Mouse (Mus musculus) adrenal gland, postnatal 36 days (tissue): ENCODE measurements at regions not wholly inside any gene's neighbourhood (a gene's known extent, or its start where the extent isn't known, plus 50 kb on each side); places are given as distances from the start of the nearest gene placed in this dataset.
A peak's percentile ranks its signal among the peaks of the same experiment; 100 is the strongest.

Source experiments
- DNase-seq, 2 experiments: peaks; one replicate each; pipeline ENCODE4 v3.0.0; 2021; ENCODE audit warnings: mixed read lengths in 1 of 2

DNA sequence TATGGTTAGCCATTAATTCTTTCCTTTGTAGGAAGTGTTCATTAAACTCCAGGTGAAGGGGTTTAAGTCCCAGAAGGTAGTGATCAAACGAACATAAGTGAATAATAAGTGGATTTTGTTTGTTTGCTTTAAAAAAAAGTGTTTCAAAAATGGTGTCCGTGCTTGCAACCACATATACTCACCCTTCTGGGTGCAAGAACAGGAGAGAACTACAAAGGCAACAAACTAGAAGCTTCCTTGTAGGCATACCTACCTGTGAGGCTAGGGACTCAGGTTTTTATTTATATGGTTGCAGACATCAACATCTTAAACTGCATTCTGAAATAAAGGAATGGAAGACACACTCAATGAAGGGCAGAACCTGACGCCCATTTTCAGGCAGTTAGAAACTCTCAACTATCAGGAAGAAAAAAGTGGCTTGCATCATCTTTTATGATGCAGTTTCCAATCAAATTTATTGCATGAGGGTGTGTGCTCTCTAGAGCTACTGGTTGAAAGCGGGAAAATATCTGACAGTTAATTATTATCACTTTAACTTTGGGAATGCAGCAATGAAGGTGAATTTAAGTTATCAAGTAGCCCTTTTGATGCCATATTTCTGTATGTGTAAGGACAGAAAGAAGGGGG is 117.1 kb downstream of the Csl start:
- DNase-seq = no peak

DNA sequence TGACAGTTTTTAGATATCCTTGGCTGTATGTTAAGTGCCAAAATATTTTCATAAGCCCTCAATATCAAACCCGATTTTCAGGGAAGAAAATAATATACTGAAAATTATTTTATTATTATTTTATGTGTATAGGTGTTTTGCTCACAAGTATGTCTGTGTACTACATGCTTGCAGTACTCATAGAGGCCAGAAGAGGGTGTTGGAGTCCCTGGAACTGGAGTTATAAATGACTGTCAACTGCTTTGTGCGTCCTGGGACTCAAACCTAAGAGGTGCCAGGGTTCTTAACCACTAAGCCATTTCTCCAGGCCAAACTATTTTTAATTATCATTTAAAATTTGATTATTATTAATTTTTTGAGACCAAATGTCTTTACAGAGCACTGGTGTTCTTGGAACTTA is 114.5 kb downstream of the Csl start:
- peak in 1 of 2 experiments; percentile 27 for DNase-seq

DNA sequence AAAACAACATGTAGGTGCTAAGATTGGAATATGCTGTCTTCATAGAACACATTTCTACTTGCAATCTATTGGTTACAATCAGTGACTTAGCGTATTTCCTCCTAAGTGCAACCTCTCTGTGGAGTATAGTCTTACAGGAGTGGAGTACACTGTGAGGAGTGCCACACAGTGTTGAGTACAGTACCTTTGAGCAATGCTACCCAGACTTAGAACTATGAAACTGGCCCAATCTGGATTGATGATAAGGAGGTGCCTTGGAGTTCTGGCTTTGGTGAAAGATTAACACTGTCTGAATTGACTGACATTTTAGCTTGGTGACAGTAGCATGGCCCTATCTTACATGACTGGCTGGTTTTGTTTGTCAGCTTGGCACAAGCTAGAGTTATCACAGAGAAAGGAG is 107.4 kb downstream of the Csl start:
- no peak for DNase-seq

DNA sequence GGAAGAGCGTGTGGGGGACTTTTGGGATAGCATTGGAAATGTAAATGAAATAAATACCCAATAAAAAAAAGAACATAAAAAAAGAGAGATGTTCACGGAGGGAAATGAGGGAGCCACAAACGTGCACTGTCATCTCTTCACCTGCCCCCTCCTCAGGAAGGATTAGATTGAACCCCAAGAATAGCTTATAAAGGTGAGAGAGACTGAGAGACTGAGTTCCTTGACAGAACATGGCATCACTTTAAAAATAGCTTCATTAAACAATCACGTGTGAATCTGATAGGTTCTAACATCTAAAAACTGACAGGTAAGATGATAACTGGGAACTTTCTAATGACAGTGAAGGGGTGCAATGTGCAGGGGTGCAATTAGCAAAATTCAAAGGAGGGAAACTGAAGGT is 105.2 kb downstream of the Csl start:
- no peak for DNase-seq

DNA sequence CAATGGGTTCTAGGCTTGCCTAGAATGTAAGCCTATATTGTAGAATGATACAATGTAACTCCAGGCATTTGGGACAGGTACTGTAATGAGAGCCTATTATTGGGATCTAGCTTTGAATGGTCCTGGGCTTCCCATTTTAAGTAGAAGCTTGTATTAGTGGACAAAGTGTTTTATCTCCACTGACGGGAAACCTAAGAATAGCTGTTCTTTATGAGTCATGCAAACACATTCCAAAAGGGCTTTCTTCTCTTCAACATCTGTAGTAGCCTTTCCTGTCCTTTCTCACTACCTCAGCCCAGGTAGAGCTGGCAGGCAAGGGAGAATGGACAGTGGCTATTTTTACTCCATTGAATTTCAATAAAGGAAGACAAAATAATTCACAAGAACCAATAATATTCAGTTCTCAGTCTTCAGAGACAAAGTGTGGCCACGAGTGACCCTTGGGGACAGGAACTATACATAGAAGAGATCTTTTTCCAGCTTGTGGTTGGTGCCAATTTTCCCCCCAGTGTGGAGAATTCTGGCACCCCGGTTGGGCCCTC is 82.8 kb downstream of the Csl start:
- DNase-seq = no peak

DNA sequence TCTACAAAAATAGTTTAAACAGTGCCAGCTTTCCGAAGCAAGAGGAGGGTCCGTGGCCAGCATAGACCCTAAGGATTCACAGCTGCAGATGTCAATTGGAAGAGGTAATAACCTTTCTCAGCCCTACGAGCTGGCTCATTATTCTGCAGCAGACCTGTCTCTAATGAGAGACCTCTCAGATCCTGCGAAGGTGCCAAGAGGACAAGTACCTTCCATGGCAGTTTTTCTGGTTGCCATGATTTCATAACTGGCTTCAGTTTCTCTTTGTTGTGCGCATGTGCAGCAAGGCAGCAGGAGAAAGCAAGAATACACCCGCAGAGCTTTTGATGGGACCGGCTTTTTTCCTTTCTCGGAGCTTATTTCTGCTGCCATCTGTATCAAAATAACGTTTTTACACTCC is 81.4 kb downstream of the Csl start:
- DNase-seq = no peak

DNA sequence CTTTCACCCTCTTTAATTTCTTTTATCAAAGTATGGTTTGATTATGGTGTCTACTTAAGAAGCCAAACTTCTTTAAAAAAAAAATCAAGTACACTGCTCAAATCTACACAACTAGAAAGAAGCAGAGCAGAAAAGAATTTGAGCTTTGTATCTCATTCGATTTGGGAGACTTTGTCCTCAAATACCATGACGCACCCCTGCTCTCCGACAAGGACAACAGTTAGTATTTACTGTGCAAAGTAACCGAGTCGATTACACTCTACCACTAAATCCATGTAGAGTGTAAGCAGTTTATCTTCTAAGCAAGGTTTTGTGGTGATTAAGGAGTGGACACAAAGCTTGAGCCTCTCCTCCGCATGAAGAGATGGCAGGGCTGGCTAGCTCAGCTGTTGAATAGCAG is 79.6 kb downstream of the Csl start:
- DNase-seq = no peak

DNA sequence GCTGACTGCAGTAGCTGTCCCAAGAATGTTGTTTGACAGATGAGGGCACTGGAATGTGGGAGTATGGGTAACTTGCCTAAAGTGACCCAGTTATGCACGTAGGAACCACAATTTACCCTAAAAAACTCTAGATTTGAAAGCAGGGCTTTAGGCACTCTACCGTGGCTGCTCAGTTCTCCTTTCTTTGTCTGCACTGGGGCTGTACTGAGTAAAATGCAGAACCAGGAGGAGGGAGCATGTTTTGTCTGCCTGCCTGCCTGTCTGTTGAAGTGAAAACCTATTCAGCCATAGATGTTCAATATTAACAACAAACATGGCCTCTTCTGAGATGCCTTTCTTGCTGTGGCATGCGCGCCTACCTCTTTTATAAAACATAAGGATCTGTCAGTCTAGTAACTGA is 77.5 kb downstream of the Csl start:
- no peak for DNase-seq

DNA sequence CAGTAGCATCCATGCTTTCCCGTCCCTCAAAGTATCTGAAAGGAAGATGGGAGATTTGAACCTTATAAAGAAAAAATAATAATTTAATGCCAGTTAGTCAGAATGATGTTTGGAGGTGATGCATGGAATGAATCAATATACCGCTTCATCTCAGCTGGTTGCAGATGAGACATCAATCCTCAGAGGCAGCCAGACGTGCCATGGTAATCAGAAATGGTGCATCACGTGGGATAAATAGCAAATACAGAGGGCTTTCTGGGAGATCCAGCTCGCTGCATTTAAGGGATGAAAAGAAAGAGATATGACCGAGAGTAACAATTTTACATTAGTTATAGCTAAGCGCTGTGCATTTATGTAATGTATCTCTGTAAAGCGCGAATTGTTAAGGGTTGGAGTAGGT is 77.1 kb downstream of the Csl start:
- DNase-seq = no peak

DNA sequence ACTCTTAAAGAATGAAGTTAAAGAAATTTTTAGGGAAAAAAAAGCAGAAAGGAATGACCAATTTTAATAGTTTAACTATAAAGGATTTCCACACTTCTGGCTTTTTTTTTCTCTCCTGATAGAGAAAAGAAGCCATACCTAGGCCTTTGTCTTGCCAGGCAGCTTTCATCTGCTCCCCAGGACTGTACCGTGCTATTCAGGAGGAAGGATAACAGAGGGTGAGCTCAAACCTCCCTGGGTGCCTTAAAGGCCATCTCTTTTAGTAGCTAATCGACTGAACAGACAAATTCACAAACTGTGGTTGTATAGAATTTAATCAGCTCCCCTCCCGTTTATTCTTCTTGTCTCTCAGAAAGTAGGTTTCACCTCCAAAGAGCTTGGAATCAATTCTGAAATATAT is 76.1 kb downstream of the Csl start:
- DNase-seq = no peak

DNA sequence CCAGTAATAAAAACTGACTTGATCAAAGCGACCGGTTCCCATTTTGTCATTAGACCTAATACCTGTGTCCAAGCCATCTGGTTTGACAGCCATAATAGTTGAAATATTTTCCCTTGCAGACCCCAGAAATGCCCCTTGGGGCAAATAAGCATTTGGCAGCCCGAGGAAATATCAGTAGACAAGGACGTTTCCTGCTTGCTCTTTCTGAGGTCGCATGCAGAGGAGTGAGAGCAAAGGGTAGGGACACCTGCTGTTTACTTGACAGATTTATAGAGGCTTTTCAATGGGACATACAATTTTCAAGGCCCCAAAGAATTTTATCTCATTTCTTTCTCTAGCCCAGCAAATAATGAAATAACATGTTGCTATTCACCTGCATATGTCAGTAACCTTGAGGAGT is 73.5 kb downstream of the Csl start:
- DNase-seq = no peak

DNA sequence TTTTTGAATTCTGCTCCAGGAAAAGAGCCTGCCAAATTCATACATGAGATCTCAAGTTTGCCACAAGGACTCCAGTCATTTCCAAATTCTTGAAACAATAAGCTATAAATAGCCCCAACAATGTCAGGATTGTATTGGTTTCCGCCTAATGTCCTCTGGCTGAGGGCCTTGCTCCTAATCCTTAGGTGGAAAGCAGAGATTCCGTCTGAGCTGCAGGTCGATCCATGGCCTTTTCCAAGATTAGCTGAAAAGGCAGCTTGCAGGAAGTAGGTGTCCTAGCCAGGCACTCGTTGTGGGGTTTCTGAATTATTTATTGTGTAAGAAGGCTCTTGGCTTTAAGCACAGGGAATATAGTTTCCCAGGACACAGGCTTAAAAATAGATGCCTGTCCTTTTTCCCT is 72.4 kb downstream of the Csl start:
- no peak for DNase-seq

DNA sequence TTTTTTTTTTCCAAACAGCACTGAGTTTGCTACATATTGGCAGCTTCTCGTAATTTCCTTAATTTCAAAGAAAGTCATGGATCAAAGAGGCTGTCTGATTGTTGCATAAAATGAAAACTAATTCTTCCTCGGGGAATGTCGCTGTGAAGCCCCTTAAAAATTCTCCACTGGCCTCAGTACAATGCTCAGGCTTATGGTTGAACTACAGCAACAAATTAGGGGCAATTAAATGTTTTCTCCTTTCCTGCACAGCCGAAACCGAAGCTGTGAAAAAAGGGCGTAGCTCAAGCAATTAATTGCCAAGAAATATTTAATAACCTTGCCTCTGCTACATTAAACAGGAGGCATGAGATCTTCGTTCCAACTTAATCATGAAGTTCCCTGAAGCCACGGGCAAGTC is 61.8 kb downstream of the Csl start:
- DNase-seq = no peak

DNA sequence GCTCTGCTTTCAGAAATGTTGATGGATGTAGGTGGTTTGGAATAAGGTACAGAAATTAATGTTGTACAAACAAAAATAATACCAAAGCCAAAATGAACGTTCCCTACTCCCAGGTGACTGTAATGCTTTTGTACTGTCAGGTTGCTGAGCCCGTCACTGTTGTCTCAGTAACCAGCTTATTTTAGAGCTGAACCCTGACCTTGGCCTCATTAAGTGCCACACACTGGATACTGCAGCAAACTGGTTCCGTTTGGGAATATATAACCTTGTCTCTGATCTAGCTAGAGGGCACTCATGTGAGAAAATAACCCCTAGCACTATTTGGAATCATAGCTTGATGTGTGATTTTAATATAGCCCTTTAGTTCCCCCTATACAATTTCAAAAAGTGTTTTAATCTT is 60.0 kb downstream of the Csl start:
- DNase-seq = peak; percentile 23

DNA sequence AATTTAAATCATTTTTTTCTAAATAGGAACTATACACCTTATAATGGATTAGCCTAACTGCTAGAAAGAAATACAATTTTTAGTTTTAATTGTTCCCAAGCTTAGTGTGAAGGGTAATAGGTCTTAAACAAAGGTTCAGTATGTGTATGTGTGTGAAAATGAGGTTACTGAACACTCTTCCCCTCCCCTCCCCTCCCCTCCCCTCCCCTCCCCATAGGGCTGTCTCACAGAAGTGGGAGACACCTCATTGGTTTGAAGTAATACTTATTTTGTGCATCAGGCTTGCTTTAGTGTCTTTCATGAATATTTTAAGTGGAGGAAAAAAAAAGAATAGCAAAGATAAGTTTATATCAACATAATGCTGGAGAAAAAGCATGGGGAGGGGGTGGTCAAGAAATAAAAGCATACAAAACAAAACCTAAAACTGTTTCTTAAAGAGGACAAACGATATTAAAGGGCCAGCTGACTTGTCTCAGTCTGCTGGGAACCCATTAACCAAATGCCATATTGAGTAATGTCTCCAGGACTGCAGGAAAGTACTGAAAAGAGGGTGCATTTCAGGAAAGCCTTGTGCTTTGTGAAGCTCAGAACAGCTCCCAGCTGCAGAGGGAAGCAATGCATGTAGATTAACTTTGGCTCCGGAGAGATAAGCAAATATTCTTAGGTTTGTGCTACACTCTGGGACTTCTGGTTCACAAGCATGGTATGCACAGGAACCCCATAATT is 59.2 kb downstream of the Csl start:
- no peak for DNase-seq
